Mouse (Mus musculus) kidney, adult 2 months (tissue): ENCODE measurements around the gene Cdca7.

Experiments used
- CTCF ChIP-seq: fragments of 200-500 bp; conservative IDR thresholded peaks from 2 replicates; pipeline ENCODE4 v1.5.1; 2011; ENCODE audit warnings: low read depth, mild to moderate bottlenecking, control low read depth, low read length, moderate library complexity, mixed read lengths; ENCODE audit not compliant: insufficient read depth, insufficient read length
- POLR2A ChIP-seq: fragments of 200-500 bp; IDR thresholded peaks from one replicate; pipeline ENCODE4 v1.6.1; 2011; ENCODE audit warnings: low read depth, low read length, control low read depth

- TF ChIP-seq POLR2A (no peak), CTCF (no peak)
These were observed 4.4 kb upstream of the Cdca7 start for GRCm38 (mm10) chr2:72471415-72472070.
